ENCODE assay signal across 14 mouse cellular contexts in the genomic region with DNA sequence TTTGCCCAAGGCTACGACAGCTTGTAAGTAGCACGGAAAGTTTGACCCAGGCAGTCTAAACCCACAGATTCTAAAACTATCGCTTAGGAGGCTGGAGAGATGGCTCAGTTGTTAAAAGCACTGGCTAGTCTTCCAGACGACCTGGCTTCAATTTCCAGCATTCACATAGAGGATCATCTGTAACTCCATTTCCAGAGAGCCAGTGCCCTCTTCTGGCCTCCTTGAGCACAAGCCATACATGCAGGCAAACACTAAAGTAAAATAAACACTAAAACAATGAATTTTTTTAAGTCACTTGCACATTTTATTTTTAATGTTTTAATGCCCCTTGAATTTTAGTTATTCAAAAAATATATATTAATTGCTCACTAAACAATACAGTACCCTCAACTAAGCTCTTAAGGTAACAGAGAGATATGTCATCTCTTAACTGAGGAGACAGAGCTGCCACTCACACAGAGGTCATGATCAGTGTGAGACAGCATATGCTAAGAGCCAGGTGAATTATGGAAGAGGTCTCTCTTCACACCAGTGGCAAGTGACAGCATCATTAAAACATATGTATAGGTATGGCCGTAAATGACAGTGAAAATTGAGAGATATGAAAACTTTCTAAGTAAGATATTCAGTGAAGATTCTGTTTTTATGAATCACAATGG. TPM values are rescaled to one million over a fixed set of nuclear protein-coding genes. Genes with fewer than 3 reads are reported as not detected.
DNase-seq lines count a peak whose midpoint lies in the region; ATAC-seq and TF ChIP-seq lines count a peak whose summit lies in the region.
"Had no signal": no experiment of that assay in that cellular context is flagged by ENCODE, and none has a peak within 500 bp of the region (broad histone marks: within the 10 kb centered on the region; RNA-seq: fewer than 3 reads in every experiment).

No protein-coding gene starts in this region.

- H3K4me1 ChIP-seq in MEL (ENCODE audit: control insufficient read depth in 1 of 2, insufficient read depth in 2 of 2, low read length in 2 of 2) = no peaks in the 10 kb centered on the region; a peak in 1 of 4 replicates
- no peaks in the 10 kb centered on the region for H3K4me1 ChIP-seq in heart, embryonic 12.5 days (replicated peaks)

- H3K4me3 ChIP-seq in MEL (ENCODE audit: control insufficient read depth in 1 of 2, insufficient read depth in 1 of 2, low read depth in 2 of 2, low read length in 2 of 2) = no peak overlapping the region
- H3K4me3 ChIP-seq in heart, embryonic 12.5 days = no peak overlapping the region

- TF ChIP-seq EP300 in MEL (IDR thresholded peaks at IDR 0.05; ENCODE audit: low read depth in 1 of 2, low read length in 2 of 2) = no peak

- no peak overlapping the region for H3K9ac ChIP-seq in MEL (ENCODE audit: control insufficient read depth, low read depth, low read length, poor library complexity, severe bottlenecking)
- no peak overlapping the region for H3K9ac ChIP-seq in heart, embryonic 12.5 days

- 60% methylated on average over 5 of the region's 5 CpGs for WGBS in heart, embryonic 12.5 days

- H3K27me3 ChIP-seq in MEL (ENCODE audit: control insufficient read depth in 1 of 2, insufficient read depth in 2 of 2, low read length in 2 of 2) = no peaks in the 10 kb centered on the region
- no peaks in the 10 kb centered on the region for H3K27me3 ChIP-seq in heart, embryonic 12.5 days (replicated peaks)

- peak; percentile 17 to 61 (median 50); a peak in 3 of 6 replicates for TF ChIP-seq CTCF in MEL (IDR thresholded peaks at IDR 0.05 in 2 of 3, conservative IDR thresholded peaks at IDR 0.05 in 1 of 3; ENCODE audit: control insufficient read depth in 1 of 3, insufficient read depth in 1 of 3, low read depth in 2 of 3, low read length in 3 of 3, poor library complexity in 1 of 3, severe bottlenecking in 1 of 3)

- H3K4me2 ChIP-seq in heart, embryonic 12.5 days = no peak overlapping the region

- 0 out of 2 replicates have a peak, but pooled peaks have one; percentile 42 for ATAC-seq in megakaryocyte progenitor cell, adult 5-6 weeks (replicated peaks; ENCODE audit: poor library complexity)
- no peak for ATAC-seq in heart, embryonic 12.5 days (ENCODE audit: insufficient number of reproducible peaks, low FRiP score)
- ATAC-seq: activated CD4-positive, CD25-positive, alpha-beta regulatory T cell, adult 4 months had no signal

- no peaks in the 10 kb centered on the region for H3K9me3 ChIP-seq in MEL (replicated peaks; ENCODE audit: insufficient read depth, low read length)
- no peaks in the 10 kb centered on the region for H3K9me3 ChIP-seq in heart, embryonic 12.5 days (replicated peaks)

- peaks cover 0 to 2% of the 10 kb centered on the region in 2 experiments; a peak in 1 of 4 replicates for H3K36me3 ChIP-seq in MEL (ENCODE audit: control insufficient read depth in 1 of 2, insufficient read depth in 2 of 2, low read length in 2 of 2)
- no peaks in the 10 kb centered on the region for H3K36me3 ChIP-seq in heart, embryonic 12.5 days

- no peaks in the 10 kb centered on the region for H3K79me2 ChIP-seq in MEL (ENCODE audit: control insufficient read depth, insufficient read depth, low read length, poor library complexity)

- peak; percentile 71 for TF ChIP-seq RAD21 in MEL (IDR thresholded peaks at IDR 0.05; ENCODE audit: low read depth, low read length)

- DNase-seq in kidney, postnatal 4 days = peak; percentile 6 to 7
- no peak for DNase-seq in kidney, adult 9 months
- peak; percentile 50 for DNase-seq in MEL (ENCODE audit: low read depth, low spot score)
- peak; percentile 33 for DNase-seq in brain, adult 2 months (ENCODE audit: low read depth, low spot score)
- DNase-seq in right cerebral cortex, adult 18-20 months = no peak
- DNase-seq: cerebellum, adult 11-12 months; lung, postnatal 10 days had no signal

- no peak overlapping the region for H3K27ac ChIP-seq in MEL (ENCODE audit: control insufficient read depth, low read depth, low read length)
- H3K27ac ChIP-seq in heart, embryonic 12.5 days (ENCODE audit: poor library complexity, severe bottlenecking) = no peak overlapping the region

- no peak for TF ChIP-seq POLR2A in MEL (IDR thresholded peaks at IDR 0.05; ENCODE audit: control insufficient read depth in 1 of 2, insufficient read depth in 1 of 2, low read depth in 1 of 2, low read length in 2 of 2, poor library complexity in 1 of 2)

TF ChIP-seq in MEL, 35 proteins besides CTCF, POLR2A, EP300 and RAD21:
- TF ChIP-seq SMC3 (IDR thresholded peaks at IDR 0.05; ENCODE audit: low read depth, low read length) (peak; percentile 65), ZC3H11A (IDR thresholded peaks at IDR 0.05; ENCODE audit: low read depth, low read length) (peak; percentile 19; the same call in 1 of the 2 replicates), GATA1 (IDR thresholded peaks at IDR 0.05; ENCODE audit: low read depth, low read length) (no peak)

RNA-seq across cellular contexts. Expression of a gene that starts 30.8 kb away (rescaled TPM):
- 7.8 and 8.1 TPM in 2 replicates for total RNA-seq in MEL (2012; rRNA removed)
- polyA plus RNA-seq in MEL (2012; ENCODE audit: insufficient read depth in 1 of 2, insufficient read length in 2 of 2, low read depth in 1 of 2, low replicate concordance in 2 of 2, missing spikeins in 1 of 2) = 1 to 10 TPM in 1 of 2 experiments, not detected in 1; 6.9 TPM
- total RNA-seq in megakaryocyte progenitor cell, adult 5-6 weeks (2015) = not detected in 2 replicates
- total RNA-seq in megakaryocyte progenitor cell, adult 5-6 weeks (2017) = 0.33 and 1.4 TPM in 2 replicates
- polyA plus RNA-seq in heart, embryonic 12.5 days (2016; fragmentation: Nextera tagmentation; extraction: Ambion mirVana) = 114 and 116 TPM in 2 replicates
- total RNA-seq: neutrophil, adult 5-6 weeks had no signal

RNA-seq across cellular contexts. Expression of a gene that starts 31.8 kb away (rescaled TPM):
- not detected in 2 replicates for total RNA-seq in MEL (2012; rRNA removed)
- not detected for polyA plus RNA-seq in MEL (2012; ENCODE audit: insufficient read depth in 1 of 2, insufficient read length in 2 of 2, low read depth in 1 of 2, low replicate concordance in 2 of 2, missing spikeins in 1 of 2)
- not detected in 2 replicates for total RNA-seq in megakaryocyte progenitor cell, adult 5-6 weeks (2015)
- not detected in 2 replicates for total RNA-seq in megakaryocyte progenitor cell, adult 5-6 weeks (2017)
- not detected in 2 replicates for polyA plus RNA-seq in heart, embryonic 12.5 days (2016; fragmentation: Nextera tagmentation; extraction: Ambion mirVana)
- total RNA-seq: heart, postnatal 25 days; neutrophil, adult 5-6 weeks had no signal
- polyA plus RNA-seq: activated CD4-positive, CD25-positive, alpha-beta regulatory T cell, adult 4 months; frontal cortex, adult 2 months; large intestine, adult 2 months had no signal

Comparison
In these comparisons a context has a peak if more than half of its experiments do, and no peak if none do; other contexts are left out.
1. DNase-seq: peak in kidney, postnatal 4 days (2 of 2), MEL (single experiment) and brain, adult 2 months (single experiment); none in kidney, adult 9 months (single experiment) and right cerebral cortex, adult 18-20 months (single experiment).